Mouse (Mus musculus): ENCODE results near the gene Cpa1. TPM values are rescaled to one million over a fixed set of nuclear protein-coding genes. Genes with fewer than 3 reads are reported as not detected.

Cpa1 gene
- 22,942 TPM for polyA plus RNA-seq (2015; fragmentation: Illumina TruSeq; extraction: RNeasy Lipid Tissue Mini Kit (QIAGEN cat#74804); ENCODE audit: insufficient read depth, low read depth, low replicate concordance)

DNA sequence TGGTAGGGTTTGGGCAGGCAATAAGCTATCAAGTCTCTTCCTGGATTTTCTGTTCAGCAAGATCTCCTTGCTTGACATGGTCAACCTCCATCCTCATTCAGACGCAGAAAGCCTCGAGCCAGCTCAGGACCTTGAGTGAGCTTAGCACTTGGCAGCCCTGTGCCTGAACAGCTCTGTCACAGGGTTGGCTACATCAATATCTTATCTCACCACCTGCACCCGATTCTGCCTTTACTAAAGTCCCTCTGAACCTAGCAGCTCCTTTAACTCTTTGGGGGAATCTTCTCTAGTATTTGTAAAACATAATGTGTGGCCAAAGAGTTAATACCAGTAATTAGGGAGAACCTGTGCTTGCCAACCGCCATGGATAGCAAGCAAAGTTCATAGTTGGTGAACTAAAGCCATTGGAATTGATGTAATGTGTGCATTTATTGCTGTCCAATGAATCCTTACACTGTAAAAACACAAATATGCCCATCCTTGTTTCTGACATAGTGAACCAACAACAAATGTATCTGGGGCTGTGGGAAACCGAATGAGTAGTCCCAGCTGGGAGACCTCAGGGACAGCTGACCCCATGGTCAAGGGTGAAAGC, at the start of gene Cpa1:
Gene Cpa1 (plus strand): TSS at position 545 of the 595 bp plus-strand sequence.

DNA sequence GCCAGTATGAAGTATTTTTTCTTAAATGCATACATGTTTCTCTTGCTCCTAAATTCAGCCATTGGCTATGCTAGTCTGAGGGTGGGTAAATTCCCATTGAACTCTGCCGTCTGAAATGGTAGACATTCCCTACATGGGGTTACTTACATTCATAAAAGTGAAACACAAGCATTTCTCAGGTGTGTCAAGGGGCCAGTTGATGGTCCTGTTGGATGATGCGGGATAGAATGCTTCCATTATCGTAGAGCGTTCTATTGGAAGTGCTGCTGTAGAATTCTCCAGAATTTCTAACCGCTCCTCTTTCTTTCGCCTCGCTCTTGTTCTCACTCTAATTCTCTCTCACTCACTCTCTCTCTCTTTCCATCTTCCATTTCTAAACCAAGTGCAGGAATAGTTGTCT, 28.3 kb upstream of the Cpa1 start, which contains the start of gene Cpa5:
Gene Cpa5 (plus strand): TSS at position 301 of the 400 bp plus-strand sequence.

DNA sequence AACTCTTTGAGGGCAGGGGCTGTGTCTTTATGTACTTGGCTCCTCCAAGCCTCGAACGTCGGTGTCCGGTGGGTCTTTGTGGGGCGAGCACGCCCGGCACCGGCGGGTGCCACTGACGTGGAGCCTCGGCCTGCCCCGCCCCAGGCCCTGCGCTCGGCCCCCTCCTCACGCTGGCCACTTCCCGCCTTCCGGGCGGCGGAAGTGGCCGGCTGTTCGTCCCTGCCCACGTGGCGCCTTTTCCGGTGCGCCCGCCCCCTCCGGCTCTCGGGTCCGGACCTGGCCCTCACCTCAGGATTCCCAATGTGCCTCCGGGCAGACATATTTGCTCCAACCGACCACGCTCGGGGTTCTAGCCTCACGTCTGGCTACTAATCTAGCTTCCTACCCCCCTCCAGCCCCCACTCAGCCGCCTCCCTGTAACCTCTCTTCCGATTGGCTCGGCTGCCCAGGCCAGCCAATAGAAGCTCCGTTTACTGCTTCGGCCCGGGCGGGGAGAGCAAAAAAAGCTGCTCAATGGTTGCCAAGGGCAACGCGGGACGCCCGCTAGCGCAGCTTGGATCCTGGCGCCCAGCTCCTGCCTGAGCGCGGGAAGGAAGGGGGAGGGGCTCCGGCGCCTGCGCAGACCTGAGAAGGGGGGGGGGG, 54.5 kb downstream of the Cpa1 start, which contains the start of gene Cep41:
Gene Cep41 (minus strand): TSS at position 400 of the 642 bp plus-strand sequence.

Other genes starting within 250 kb of the Cpa1 start
- gene Zc3hc1, start 248.2 kb upstream of the Cpa1 start, polyA plus RNA-seq (2015; fragmentation: Illumina TruSeq; extraction: RNeasy Lipid Tissue Mini Kit (QIAGEN cat#74804); ENCODE audit: insufficient read depth, low read depth, low replicate concordance): 4.4 TPM
- 9.6 TPM for gene Klhdc10, start 237.3 kb upstream of the Cpa1 start, polyA plus RNA-seq (2015; fragmentation: Illumina TruSeq; extraction: RNeasy Lipid Tissue Mini Kit (QIAGEN cat#74804); ENCODE audit: insufficient read depth, low read depth, low replicate concordance)
- 2.9 TPM for gene Tmem209, start 129.4 kb upstream of the Cpa1 start, polyA plus RNA-seq (2015; fragmentation: Illumina TruSeq; extraction: RNeasy Lipid Tissue Mini Kit (QIAGEN cat#74804); ENCODE audit: insufficient read depth, low read depth, low replicate concordance)
- gene Ssmem1, start 129.4 kb upstream of the Cpa1 start, polyA plus RNA-seq (2015; fragmentation: Illumina TruSeq; extraction: RNeasy Lipid Tissue Mini Kit (QIAGEN cat#74804); ENCODE audit: insufficient read depth, low read depth, low replicate concordance): not detected
- 4,945 TPM for gene Cpa2, start 97.6 kb upstream of the Cpa1 start, polyA plus RNA-seq (2015; fragmentation: Illumina TruSeq; extraction: RNeasy Lipid Tissue Mini Kit (QIAGEN cat#74804); ENCODE audit: insufficient read depth, low read depth, low replicate concordance)
- gene Cpa4, start 70.8 kb upstream of the Cpa1 start, polyA plus RNA-seq (2015; fragmentation: Illumina TruSeq; extraction: RNeasy Lipid Tissue Mini Kit (QIAGEN cat#74804); ENCODE audit: insufficient read depth, low read depth, low replicate concordance): not detected
- gene Cpa5, start 28.2 kb upstream of the Cpa1 start, polyA plus RNA-seq (2015; fragmentation: Illumina TruSeq; extraction: RNeasy Lipid Tissue Mini Kit (QIAGEN cat#74804); ENCODE audit: insufficient read depth, low read depth, low replicate concordance): not detected
- gene Cep41, start 54.5 kb downstream of the Cpa1 start, polyA plus RNA-seq (2015; fragmentation: Illumina TruSeq; extraction: RNeasy Lipid Tissue Mini Kit (QIAGEN cat#74804); ENCODE audit: insufficient read depth, low read depth, low replicate concordance): 2.1 TPM
- 6.2 TPM for gene Mest, start 84.3 kb downstream of the Cpa1 start, polyA plus RNA-seq (2015; fragmentation: Illumina TruSeq; extraction: RNeasy Lipid Tissue Mini Kit (QIAGEN cat#74804); ENCODE audit: insufficient read depth, low read depth, low replicate concordance)

Measured in pancreas, adult 10 weeks (tissue).